Mouse (Mus musculus) heart, postnatal 0 days (tissue): ENCODE results near the gene Dpyd. TPM values are rescaled to one million over a fixed set of nuclear protein-coding genes. Genes with fewer than 3 reads are reported as not detected.
A peak's percentile ranks its signal among the peaks of the same experiment; 100 is the strongest.

Source experiments
- ATAC-seq: fragments of 200-750 bp; cut with Nextera tagmentation; 2 replicates; pipeline ENCODE4 v1.8.0; 2017; ENCODE audit warnings: low read depth, moderate number of reproducible peaks, moderate library complexity; ENCODE audit not compliant: insufficient read depth
- DNase-seq: peaks from one replicate; pipeline ENCODE4 v3.0.0-alpha.2; 2016; ENCODE audit warnings: low spot score
- H3K27ac ChIP-seq: fragments of 300-500 bp; sonication (generic); 2 replicates; pipeline ENCODE4 v1.5.1; 2014; ENCODE audit warnings: low read depth, mild to moderate bottlenecking
- H3K27me3 ChIP-seq: fragments of 300-500 bp; sonication (generic); 2 replicates; pipeline ENCODE4 v1.6.1; 2014; ENCODE audit warnings: low read length, mixed read lengths; ENCODE audit not compliant: control insufficient read depth, insufficient read depth
- H3K36me3 ChIP-seq: fragments of 300-500 bp; sonication (generic); replicated peaks from 2 replicates; pipeline ENCODE4 v1.6.1; 2014; ENCODE audit warnings: low read length, mixed read lengths; ENCODE audit not compliant: control insufficient read depth, insufficient read depth
- H3K4me1 ChIP-seq: fragments of 300-500 bp; sonication (generic); 2 replicates; pipeline ENCODE4 v1.6.1; 2014; ENCODE audit warnings: antibody characterized with exemption; ENCODE audit not compliant: control insufficient read depth, insufficient read depth
- H3K4me2 ChIP-seq: fragments of 300-500 bp; sonication (generic); 2 replicates; pipeline ENCODE4 v1.6.1; 2014; ENCODE audit warnings: low read depth, mild to moderate bottlenecking, low read length, moderate library complexity
- H3K4me3 ChIP-seq: fragments of 300-500 bp; sonication (generic); 2 replicates; pipeline ENCODE4 v1.5.1; 2014; ENCODE audit warnings: low read depth, low read length
- H3K9ac ChIP-seq: fragments of 300-500 bp; sonication (generic); replicated peaks from 2 replicates; pipeline ENCODE4 v1.6.1; 2014; ENCODE audit warnings: low read depth, low read length, mixed read lengths
- H3K9me3 ChIP-seq: fragments of 300-500 bp; sonication (generic); replicated peaks from 2 replicates; pipeline ENCODE4 v1.6.1; 2016; ENCODE audit warnings: low read length; ENCODE audit not compliant: control insufficient read depth
- CTCF ChIP-seq: IDR thresholded peaks from 2 replicates; pipeline ENCODE4 v1.5.1; 2016; ENCODE audit warnings: antibody characterized with exemption, control low read depth, low read depth
- EP300 ChIP-seq: IDR thresholded peaks from 2 replicates; pipeline ENCODE4 v1.6.1; 2016; ENCODE audit warnings: antibody characterized with exemption, low read depth
- WGBS: fragments of 180-500 bp; shearing (Covaris S2); extraction: QIAGEN DNeasy Blood & Tissue Kit; methylation state at CpG from one replicate; pipeline ENCODE4 v1.1.7; 2014; 5-methylcytosine and 5-hydroxymethylcytosine counted together
- polyA plus RNA-seq: library from polyadenylated mRNA; unstranded; fragments of >200 nt; fragmentation: Nextera tagmentation; extraction: Ambion mirVana; gene quantifications from 2 replicates; pipeline ENCODE4 v1.2.1, GENCODE M21; 2015
- total RNA-seq: library from RNA; depleted of rRNA; stranded (reverse); fragments of >200 nt; gene quantifications from 2 replicates; pipeline ENCODE4 v1.2.3, GENCODE M21; 2014; ENCODE audit warnings: low replicate concordance

Dpyd gene
- total and polyA plus RNA-seq, 2 experiments from 2014 or later: 2.8 to 3.1 TPM

GRCm38 (mm10) chr3:119333335-119334305 lies 771.7 kb downstream of the Dpyd start:
- Histone ChIP-seq H3K27me3 (no peaks in the 10 kb centered on the region), H3K4me1 (no peaks in the 10 kb centered on the region), H3K9ac (no peak overlapping the region), H3K4me3 (no peak overlapping the region), H3K4me2 (no peak overlapping the region), H3K36me3 (no peaks in the 10 kb centered on the region), H3K27ac (no peak overlapping the region), H3K9me3 (no peaks in the 10 kb centered on the region)
- TF ChIP-seq CTCF (no peak), EP300 (no peak)
- 18% methylated on average over 7 of the region's 7 CpGs for WGBS
- ATAC-seq (no peak), DNase-seq (peak; percentile 16)

- WGBS: 74% methylated on average over 13 of the region's 13 CpGs
- H3K4me2 ChIP-seq: no peak overlapping the region
- no peak for ATAC-seq
- no peak overlapping the region for H3K27ac ChIP-seq
- H3K9me3 ChIP-seq: no peaks in the 10 kb centered on the region
- H3K4me3 ChIP-seq: no peak overlapping the region
- DNase-seq: no peak
- no peaks in the 10 kb centered on the region for H3K36me3 ChIP-seq
- H3K4me1 ChIP-seq: no peaks in the 10 kb centered on the region
- no peaks in the 10 kb centered on the region for H3K27me3 ChIP-seq
- H3K9ac ChIP-seq: no peak overlapping the region
- no peak for TF ChIP-seq EP300
- TF ChIP-seq CTCF: no peak
Observed at GRCm38 (mm10) chr3:119361555-119362385, 799.8 kb downstream of the Dpyd start.

GRCm38 (mm10) chr3:119362392-119362791 lies 800.5 kb downstream of the Dpyd start:
- TF ChIP-seq EP300 (no peak), CTCF (no peak)
- DNase-seq (no peak), ATAC-seq (no peak)
- Histone ChIP-seq H3K36me3 (no peaks in the 10 kb centered on the region), H3K27me3 (no peaks in the 10 kb centered on the region), H3K4me3 (no peak overlapping the region), H3K9ac (no peak overlapping the region), H3K4me2 (no peak overlapping the region), H3K27ac (no peak overlapping the region), H3K9me3 (no peaks in the 10 kb centered on the region), H3K4me1 (no peaks in the 10 kb centered on the region)
- WGBS: 77% methylated on average over 3 of the region's 3 CpGs

GRCm38 (mm10) chr3:119368931-119369330 lies 807.0 kb downstream of the Dpyd start:
- Histone ChIP-seq H3K4me2 (no peak overlapping the region), H3K27me3 (no peaks in the 10 kb centered on the region), H3K36me3 (no peaks in the 10 kb centered on the region), H3K9me3 (no peaks in the 10 kb centered on the region), H3K4me1 (no peaks in the 10 kb centered on the region), H3K27ac (no peak overlapping the region), H3K9ac (no peak overlapping the region), H3K4me3 (no peak overlapping the region)
- TF ChIP-seq EP300 (no peak), CTCF (peak; percentile 16; the same call in 1 of the 2 replicates)
- no peak for ATAC-seq
- DNase-seq: no peak
- 43% methylated on average over 2 of the region's 2 CpGs for WGBS

- TF ChIP-seq CTCF: no peak
- no peak for TF ChIP-seq EP300
- WGBS: 50% methylated on average over 1 of the region's 1 CpGs
- H3K4me3 ChIP-seq: no peak overlapping the region
Observed at GRCm38 (mm10) chr3:119381119-119381518, 819.2 kb downstream of the Dpyd start.

More at GRCm38 (mm10) chr3:119381119-119381518, 819.2 kb downstream of the Dpyd start:
- Histone ChIP-seq H3K27ac (no peak overlapping the region), H3K27me3 (no peaks in the 10 kb centered on the region), H3K4me2 (no peak overlapping the region), H3K4me1 (no peaks in the 10 kb centered on the region), H3K9me3 (no peaks in the 10 kb centered on the region), H3K9ac (no peak overlapping the region), H3K36me3 (no peaks in the 10 kb centered on the region)
- DNase-seq: no peak
- ATAC-seq: no peak
